Mouse (Mus musculus) limb, embryonic 11.5 days (tissue): ENCODE results near the gene Olfr190. TPM values are rescaled to one million over a fixed set of nuclear protein-coding genes. Genes with fewer than 3 reads are reported as not detected.
"Not testable (repeated sequence)": the region's sequence is repeated elsewhere in the genome, so short reads cannot be mapped to it uniquely, and the experiment has no call there.

Experiments
- ATAC-seq: fragments of 200-750 bp; cut with Nextera tagmentation; 2 replicates; pipeline ENCODE4 v1.8.0; 2017; ENCODE audit warnings: low read depth; ENCODE audit not compliant: insufficient number of reproducible peaks, low FRiP score, low TSS enrichment
- DNase-seq: peaks from one replicate; pipeline ENCODE4 v3.0.0-alpha.2; 2015; ENCODE audit warnings: low spot score
- H3K27ac ChIP-seq: fragments of 300-500 bp; sonication (generic); replicated peaks from 2 replicates; pipeline ENCODE4 v1.5.1; 2014; ENCODE audit warnings: low read depth, mild to moderate bottlenecking, low read length
- H3K27me3 ChIP-seq: fragments of 300-500 bp; sonication (generic); 2 replicates; pipeline ENCODE4 v1.6.1; 2014; ENCODE audit warnings: mild to moderate bottlenecking, low read length, mixed read lengths; ENCODE audit not compliant: control insufficient read depth, insufficient read depth
- H3K36me3 ChIP-seq: fragments of 300-500 bp; sonication (generic); 2 replicates; pipeline ENCODE4 v1.6.1; 2014; ENCODE audit warnings: mild to moderate bottlenecking, low read length, moderate library complexity, mixed read lengths; ENCODE audit not compliant: control insufficient read depth, insufficient read depth
- H3K4me1 ChIP-seq: fragments of 300-500 bp; sonication (generic); 2 replicates; pipeline ENCODE4 v1.6.1; 2014; ENCODE audit warnings: low read length, mixed read lengths; ENCODE audit not compliant: control insufficient read depth, insufficient read depth
- H3K4me2 ChIP-seq: fragments of 300-500 bp; sonication (generic); 2 replicates; pipeline ENCODE4 v1.6.1; 2014; ENCODE audit warnings: low read depth, mild to moderate bottlenecking, moderate library complexity; ENCODE audit not compliant: severe bottlenecking
- H3K4me3 ChIP-seq: fragments of 300-500 bp; sonication (generic); 2 replicates; pipeline ENCODE4 v1.5.1; 2014; ENCODE audit warnings: low read depth, low read length
- H3K9ac ChIP-seq: fragments of 300-500 bp; sonication (generic); 2 replicates; pipeline ENCODE4 v1.6.1; 2014; ENCODE audit warnings: mild to moderate bottlenecking, low read length
- H3K9me3 ChIP-seq: fragments of 300-500 bp; sonication (generic); 2 replicates; pipeline ENCODE4 v1.6.1; 2016; ENCODE audit warnings: low read length; ENCODE audit not compliant: control insufficient read depth
- WGBS: fragments of 180-500 bp; shearing (Covaris S2); extraction: QIAGEN DNeasy Blood & Tissue Kit; methylation state at CpG from one replicate; pipeline ENCODE4 v1.1.7; 2014; 5-methylcytosine and 5-hydroxymethylcytosine counted together
- polyA plus RNA-seq: library from polyadenylated mRNA; unstranded; fragments of >200 nt; fragmentation: Nextera tagmentation; extraction: Ambion mirVana; gene quantifications from 2 replicates; pipeline ENCODE4 v1.2.1, GENCODE M21; 2014

Gene Olfr190
- polyA plus RNA-seq, 1 experiment from 2014 or later: not detected

DNA sequence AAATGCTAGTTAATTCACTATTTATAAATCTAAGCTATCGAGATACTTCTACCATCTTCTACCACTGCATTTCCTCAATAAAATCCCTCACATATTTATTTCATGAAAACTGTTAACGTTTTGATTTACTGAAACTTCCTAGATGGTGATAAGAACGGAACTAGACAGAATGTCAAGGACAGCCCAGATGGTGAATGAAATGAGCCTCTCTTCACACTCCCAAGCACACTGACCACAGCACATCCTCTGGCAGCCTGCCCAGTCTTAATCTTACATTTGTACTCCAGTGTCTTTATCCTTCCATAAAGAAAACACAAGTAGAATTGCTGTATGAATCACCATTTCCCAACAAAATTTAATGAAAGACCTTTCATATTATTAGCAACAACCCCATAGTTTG, 15.4 kb downstream of the Olfr190 start:
- not testable (repeated sequence) for DNase-seq, H3K9ac ChIP-seq, H3K4me1 ChIP-seq, H3K36me3 ChIP-seq, H3K4me2 ChIP-seq, H3K9me3 ChIP-seq, H3K27ac ChIP-seq, H3K27me3 ChIP-seq, H3K4me3 ChIP-seq, ATAC-seq
- WGBS: 77% methylated on average over 3 of the region's 3 CpGs

DNA sequence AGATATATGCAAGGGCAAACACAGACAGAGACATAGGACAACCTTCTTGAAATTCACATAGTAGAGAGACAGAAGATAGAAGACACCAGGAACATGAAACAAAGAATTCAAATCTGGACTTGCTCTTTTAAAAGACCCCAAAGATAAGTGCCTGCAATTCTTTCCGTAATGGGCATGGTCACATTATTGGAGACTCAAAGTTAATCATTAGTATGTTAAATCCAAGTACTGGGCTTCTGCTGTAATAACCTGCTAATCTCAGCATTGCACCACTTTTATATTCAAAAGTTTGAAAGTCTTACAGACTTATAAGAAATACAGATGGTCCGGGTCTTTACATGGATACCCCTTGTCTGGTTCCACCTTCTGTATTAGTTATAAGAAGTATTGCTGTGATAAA, 28.5 kb downstream of the Olfr190 start:
- not testable (repeated sequence) for ATAC-seq, H3K9ac ChIP-seq, H3K27me3 ChIP-seq, H3K4me2 ChIP-seq, H3K4me1 ChIP-seq, H3K9me3 ChIP-seq, H3K4me3 ChIP-seq, H3K27ac ChIP-seq, DNase-seq, H3K36me3 ChIP-seq
- WGBS: 91% methylated on average over 2 of the region's 2 CpGs

DNA sequence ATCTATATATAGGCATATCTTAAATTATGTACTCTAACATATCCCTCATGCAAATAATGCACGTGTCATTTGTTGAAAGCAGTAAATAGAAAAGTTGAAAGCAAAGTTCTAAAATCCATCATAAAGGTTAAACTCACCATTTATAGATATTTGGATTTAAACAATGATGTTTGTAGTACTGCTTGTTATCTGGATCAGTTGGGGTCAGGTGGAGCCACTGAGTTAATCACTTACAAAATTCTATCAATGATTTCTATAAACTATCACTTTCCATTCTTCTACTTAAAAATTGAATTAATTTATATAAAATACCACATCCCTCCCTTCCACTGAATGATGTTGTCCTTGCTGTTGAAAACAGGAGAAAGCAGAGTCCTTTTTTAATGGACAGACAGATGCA, 28.9 kb downstream of the Olfr190 start:
- DNase-seq (no peak), ATAC-seq (no peak)
- Histone ChIP-seq H3K4me3 (no peak overlapping the region), H3K36me3 (no peaks in the 10 kb centered on the region), H3K4me1 (no peaks in the 10 kb centered on the region), H3K27ac (no peak overlapping the region), H3K9ac (no peak overlapping the region), H3K9me3 (no peaks in the 10 kb centered on the region), H3K4me2 (no peak overlapping the region), H3K27me3 (no peaks in the 10 kb centered on the region)
- 77% methylated on average over 1 of the region's 1 CpGs for WGBS

DNA sequence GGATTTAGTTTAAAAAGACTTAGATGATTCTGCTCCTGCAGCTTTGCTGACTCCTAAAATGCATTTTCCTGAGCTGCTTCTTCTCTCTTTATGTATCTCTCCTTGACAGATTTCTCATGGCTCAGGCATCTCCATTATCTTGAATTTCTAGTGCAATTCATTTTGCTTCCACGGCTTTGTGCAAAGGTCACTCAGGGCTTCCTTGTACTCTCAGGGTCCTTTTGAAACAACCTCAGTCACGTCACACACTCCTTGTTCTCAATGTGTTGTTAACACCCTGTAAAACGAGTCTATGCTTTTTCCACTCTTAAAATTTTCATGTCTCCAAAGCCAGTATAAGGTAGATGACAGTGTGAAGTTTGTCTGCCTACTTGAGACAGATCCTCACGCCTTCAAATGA, 30.2 kb downstream of the Olfr190 start:
- DNase-seq (no peak), ATAC-seq (no peak)
- H3K4me2 ChIP-seq: no peak overlapping the region
- no peaks in the 10 kb centered on the region for H3K27me3 ChIP-seq
- H3K4me1 ChIP-seq: no peaks in the 10 kb centered on the region
- no peak overlapping the region for H3K4me3 ChIP-seq
- H3K9me3 ChIP-seq: no peaks in the 10 kb centered on the region
- H3K27ac ChIP-seq: no peak overlapping the region
- H3K36me3 ChIP-seq: no peaks in the 10 kb centered on the region
- H3K9ac ChIP-seq: no peak overlapping the region
- 70% methylated on average over 4 of the region's 4 CpGs for whole genome bisulfite sequencing

DNA sequence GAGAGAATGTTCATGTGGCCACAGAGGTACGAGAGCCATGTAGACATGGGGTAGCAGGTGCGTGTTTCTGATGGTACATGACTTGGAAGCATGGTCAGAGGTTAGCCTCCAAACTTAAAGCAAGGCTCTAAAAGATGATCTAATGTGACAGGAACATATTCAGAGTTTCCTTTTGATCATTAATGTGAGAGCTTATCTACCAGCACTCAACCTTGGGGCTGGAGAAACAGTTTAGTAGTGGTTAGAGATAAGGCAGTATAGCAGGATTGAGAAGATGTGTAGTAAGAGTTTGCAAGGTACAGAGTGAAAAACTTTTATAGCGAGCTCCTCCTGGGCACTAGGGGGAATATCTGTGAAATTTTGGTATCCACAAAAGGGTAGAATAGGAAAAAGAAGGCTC, 32.0 kb downstream of the Olfr190 start:
- 78% methylated on average over 3 of the region's 3 CpGs for WGBS

DNA sequence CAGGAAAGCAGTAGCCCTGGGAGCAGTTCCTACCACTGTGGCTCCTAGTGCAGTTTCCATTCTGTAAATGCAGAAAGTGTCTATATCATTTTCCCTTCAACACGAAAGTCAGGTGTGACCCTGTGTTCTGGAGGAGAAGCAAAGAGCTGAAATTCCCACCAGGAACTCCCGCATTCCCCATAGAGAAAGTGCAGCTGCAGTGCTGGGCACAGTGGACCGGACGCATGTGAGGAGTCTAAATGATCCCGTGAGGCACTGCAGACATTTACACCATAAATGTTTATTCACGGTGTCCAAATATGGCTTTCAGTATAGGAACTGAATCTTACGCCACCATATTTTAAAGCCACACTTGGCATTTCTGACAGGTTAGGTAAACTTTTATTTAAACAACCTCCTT, 38.1 kb downstream of the Olfr190 start, which contains the start of gene Olfr187:
Olfr187 (minus strand) TSS at position 58 of the 400 bp plus-strand sequence.
- 88% methylated on average over 7 of the region's 7 CpGs for WGBS
- H3K9me3 ChIP-seq: no peaks in the 10 kb centered on the region
- H3K27ac ChIP-seq: no peak within 1 kb of the TSS
- DNase-seq (no peak), ATAC-seq (no peak)
- H3K4me2 ChIP-seq: no peak within 1 kb of the TSS
- no peak within 1 kb of the TSS for H3K4me3 ChIP-seq
- H3K27me3 ChIP-seq: no peaks in the 10 kb centered on the region
- H3K9ac ChIP-seq: no peak within 1 kb of the TSS
- H3K4me1 ChIP-seq: no peaks in the 10 kb centered on the region
- H3K36me3 ChIP-seq: no peaks in the 10 kb centered on the region

More for the DNA sequence above, 32.0 kb downstream of the Olfr190 start:
- Histone ChIP-seq H3K4me3 (no peak overlapping the region), H3K27me3 (no peaks in the 10 kb centered on the region), H3K4me1 (no peaks in the 10 kb centered on the region), H3K9ac (no peak overlapping the region), H3K9me3 (no peaks in the 10 kb centered on the region), H3K4me2 (no peak overlapping the region), H3K27ac (no peak overlapping the region), H3K36me3 (no peaks in the 10 kb centered on the region)
- ATAC-seq: no peak
- DNase-seq: no peak

DNA sequence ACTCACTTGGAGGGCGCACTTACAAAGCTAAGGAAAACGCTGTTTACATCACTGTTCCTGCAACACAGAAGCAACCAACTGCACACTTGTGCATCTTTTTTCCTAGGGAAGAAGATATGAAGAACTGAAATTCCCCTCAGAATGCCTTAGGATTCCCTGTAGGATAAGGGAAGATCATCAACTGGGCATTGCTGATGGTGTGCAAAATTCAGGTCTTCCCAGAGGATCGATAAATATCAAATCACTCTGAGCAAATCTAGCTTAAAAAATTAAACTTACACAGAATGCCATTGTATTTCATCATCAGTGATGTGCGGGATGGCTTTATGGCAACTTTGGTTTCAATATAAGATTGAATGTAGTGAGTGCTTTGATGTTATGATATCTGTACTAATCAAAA, 47.6 kb downstream of the Olfr190 start, which contains the start of gene Olfr186:
Olfr186 (minus strand) TSS at position 101 of the 400 bp plus-strand sequence.
- no peak within 1 kb of the TSS for H3K9ac ChIP-seq
- no peak within 1 kb of the TSS for H3K4me3 ChIP-seq
- H3K9me3 ChIP-seq: no peaks in the 10 kb centered on the region
- no peak within 1 kb of the TSS for H3K4me2 ChIP-seq
- H3K36me3 ChIP-seq: no peaks in the 10 kb centered on the region
- no peak for ATAC-seq
- no peak for DNase-seq
- no peaks in the 10 kb centered on the region for H3K4me1 ChIP-seq
- no peak within 1 kb of the TSS for H3K27ac ChIP-seq
- WGBS: 94% methylated on average over 4 of the region's 4 CpGs
- no peaks in the 10 kb centered on the region for H3K27me3 ChIP-seq

Other genes with a start within 250 kb of the Olfr190 start
- not detected in 2 replicates for gene Olfr177, start 203.2 kb downstream of the Olfr190 start, polyA plus RNA-seq
- gene Olfr178, start 185.9 kb downstream of the Olfr190 start, polyA plus RNA-seq: not detected in 2 replicates
- not detected in 2 replicates for gene Olfr181, start 149.2 kb downstream of the Olfr190 start, polyA plus RNA-seq
- not detected in 2 replicates for gene Olfr180, start 148.6 kb downstream of the Olfr190 start, polyA plus RNA-seq
- not detected in 2 replicates for gene Olfr183, start 82.6 kb downstream of the Olfr190 start, polyA plus RNA-seq
- gene Olfr186, start 47.7 kb downstream of the Olfr190 start, polyA plus RNA-seq: not detected in 2 replicates
- not detected in 2 replicates for gene Olfr187, start 38.2 kb downstream of the Olfr190 start, polyA plus RNA-seq
- not detected in 2 replicates for gene Olfr191, start 11.8 kb upstream of the Olfr190 start, polyA plus RNA-seq
- gene Olfr193, start 33.9 kb upstream of the Olfr190 start, polyA plus RNA-seq: not detected in 2 replicates
- gene Olfr194, start 43.1 kb upstream of the Olfr190 start, polyA plus RNA-seq: not detected in 2 replicates
- not detected in 2 replicates for gene Olfr195, start 69.0 kb upstream of the Olfr190 start, polyA plus RNA-seq
- not detected in 2 replicates for gene Olfr196, start 92.4 kb upstream of the Olfr190 start, polyA plus RNA-seq
- not detected in 2 replicates for gene Olfr198, start 125.5 kb upstream of the Olfr190 start, polyA plus RNA-seq
- not detected in 2 replicates for gene Olfr199, start 141.8 kb upstream of the Olfr190 start, polyA plus RNA-seq
- not detected in 2 replicates for gene Olfr201, start 194.6 kb upstream of the Olfr190 start, polyA plus RNA-seq
- not detected in 2 replicates for gene Olfr202, start 208.8 kb upstream of the Olfr190 start, polyA plus RNA-seq
- gene Olfr203, start 220.9 kb upstream of the Olfr190 start, polyA plus RNA-seq: not detected in 2 replicates
- not detected in 2 replicates for gene Olfr204, start 240.2 kb upstream of the Olfr190 start, polyA plus RNA-seq